ENCODE assay signal across 14 mouse cellular contexts in genomic region chr12:102740285-102740684, GRCm38 (mm10). TPM values are rescaled to one million over a fixed set of nuclear protein-coding genes. Genes with fewer than 3 reads are reported as not detected.
A peak's percentile ranks its signal among the peaks of the same experiment; 100 is the strongest.
DNase-seq lines count a peak whose midpoint lies in the region; ATAC-seq and TF ChIP-seq lines count a peak whose summit lies in the region.
"Had no signal": no experiment of that assay in that cellular context is flagged by ENCODE, and none has a peak within 500 bp of the region (broad histone marks: within the 10 kb centered on the region; RNA-seq: fewer than 3 reads in every experiment).

No protein-coding gene starts in this region.

- no peak overlapping the region for H3K4me3 ChIP-seq in liver, embryonic 14.5 days (ENCODE audit: insufficient read depth in 1 of 2, low read depth in 2 of 2, low read length in 2 of 2)
- H3K4me3 ChIP-seq: limb, embryonic 12.5 days had no signal

- TF ChIP-seq CTCF in liver, embryonic 14.5 days (IDR thresholded peaks at IDR 0.05; ENCODE audit: low read depth) = peak; percentile 47; the same call in 1 of the 2 replicates

- H3K9ac ChIP-seq in liver, embryonic 14.5 days (replicated peaks) = no peak overlapping the region
- H3K9ac ChIP-seq: limb, embryonic 12.5 days had no signal

- WGBS in liver, embryonic 14.5 days (ENCODE audit: insufficient replicate concordance) = 60% methylated on average over 3 of the region's 3 CpGs

- no peaks in the 10 kb centered on the region for H3K36me3 ChIP-seq in liver, embryonic 14.5 days (replicated peaks; ENCODE audit: control insufficient read depth, insufficient read depth, low read depth)

- no peak for ATAC-seq in liver, embryonic 14.5 days (ENCODE audit: insufficient read depth)
- ATAC-seq in megakaryocyte progenitor cell, adult 5-6 weeks (replicated peaks; ENCODE audit: poor library complexity) = peak; percentile 30
- ATAC-seq in megakaryocyte-erythroid progenitor cell, adult 5-6 weeks (replicated peaks; ENCODE audit: low FRiP score, low TSS enrichment, poor library complexity, severe bottlenecking) = no peak
- ATAC-seq in granulocyte monocyte progenitor cell, adult 5-6 weeks (replicated peaks; ENCODE audit: poor library complexity, severe bottlenecking) = no peak

- H3K27ac ChIP-seq in liver, embryonic 14.5 days = no peak overlapping the region
- H3K27ac ChIP-seq: limb, embryonic 12.5 days had no signal

- no peaks in the 10 kb centered on the region for H3K27me3 ChIP-seq in liver, embryonic 14.5 days (ENCODE audit: control insufficient read depth, insufficient read depth, low read length)
- H3K27me3 ChIP-seq: limb, embryonic 12.5 days had no signal

- no peak for TF ChIP-seq EP300 in liver, embryonic 14.5 days (IDR thresholded peaks at IDR 0.05; ENCODE audit: low read depth)

- no peaks in the 10 kb centered on the region for H3K9me3 ChIP-seq in liver, embryonic 14.5 days (ENCODE audit: control insufficient read depth, low read length)
- H3K9me3 ChIP-seq: limb, embryonic 12.5 days had no signal

- peak; percentile 37 for DNase-seq in embryo, embryonic 11 days
- no peak for DNase-seq in embryo, embryonic 10 days (ENCODE audit: low spot score)
- DNase-seq in liver, embryonic 14.5 days (ENCODE audit: low read depth in 3 of 3, low spot score in 3 of 3) = no peak
- DNase-seq in liver = no peak
- DNase-seq in CD4-positive helper T cell, adult 2 months (ENCODE audit: low read depth, low spot score) = peak; percentile 66
- DNase-seq: adrenal gland, postnatal 25 days; kidney, adult 8-10 months had no signal

- peaks cover 13 to 18% of the 10 kb centered on the region in 2 experiments for H3K4me1 ChIP-seq in liver, embryonic 14.5 days (replicated peaks; ENCODE audit: control insufficient read depth in 2 of 2, insufficient read depth in 2 of 2, low read length in 1 of 2)

- no peak overlapping the region for H3K4me2 ChIP-seq in liver, embryonic 14.5 days (ENCODE audit: low read depth)
- H3K4me2 ChIP-seq: limb, embryonic 12.5 days; midbrain, embryonic 11.5 days had no signal

RNA-seq across cellular contexts. Expression of gene Moap1, which starts 3.2 kb away (rescaled TPM):
- polyA plus RNA-seq in liver, embryonic 14.5 days (2012; rRNA removed) = 1.1 and 1.8 TPM in 2 replicates
- 5.6 and 6.7 TPM in 2 replicates for polyA plus RNA-seq in liver, embryonic 14.5 days (2014; fragmentation: Nextera tagmentation; extraction: Ambion mirVana)
- total RNA-seq in megakaryocyte progenitor cell, adult 5-6 weeks (2015) = 8.0 and 13.3 TPM in 2 replicates
- 2.7 and 10.3 TPM in 2 replicates for total RNA-seq in megakaryocyte progenitor cell, adult 5-6 weeks (2017)
- 3.8 and 8.2 TPM in 2 replicates for total RNA-seq in megakaryocyte-erythroid progenitor cell, adult 5-6 weeks (2014; fragmentation: Nextera tagmentation)
- total RNA-seq in megakaryocyte-erythroid progenitor cell, adult 5-6 weeks (2017) = 11.5 and 15.8 TPM in 2 replicates
- total RNA-seq in granulocyte monocyte progenitor cell, adult 5-6 weeks (2014; fragmentation: Nextera tagmentation) = 11.0 and 11.1 TPM in 2 replicates
- total RNA-seq in granulocyte monocyte progenitor cell, adult 5-6 weeks (2017) = 9.3 and 15.6 TPM in 2 replicates

RNA-seq across cellular contexts. Expression of gene Tmem251, which starts 3.3 kb away (rescaled TPM):
- 2.0 TPM in 2 replicates for polyA plus RNA-seq in liver, embryonic 14.5 days (2012; rRNA removed)
- polyA plus RNA-seq in liver, embryonic 14.5 days (2014; fragmentation: Nextera tagmentation; extraction: Ambion mirVana) = 6.6 and 6.7 TPM in 2 replicates
- total RNA-seq in megakaryocyte progenitor cell, adult 5-6 weeks (2015) = 8.0 and 10.6 TPM in 2 replicates
- total RNA-seq in megakaryocyte progenitor cell, adult 5-6 weeks (2017) = 8.3 and 8.8 TPM in 2 replicates
- 9.2 and 13.8 TPM in 2 replicates for total RNA-seq in megakaryocyte-erythroid progenitor cell, adult 5-6 weeks (2014; fragmentation: Nextera tagmentation)
- 8.1 and 10.8 TPM in 2 replicates for total RNA-seq in megakaryocyte-erythroid progenitor cell, adult 5-6 weeks (2017)
- 6.5 and 8.7 TPM in 2 replicates for total RNA-seq in granulocyte monocyte progenitor cell, adult 5-6 weeks (2014; fragmentation: Nextera tagmentation)
- total RNA-seq in granulocyte monocyte progenitor cell, adult 5-6 weeks (2017) = 8.0 and 9.3 TPM in 2 replicates

RNA-seq across cellular contexts. Expression of gene Gm28051, which starts 17.3 kb away (rescaled TPM):
- not detected in 2 replicates for polyA plus RNA-seq in liver, embryonic 14.5 days (2012; rRNA removed)
- not detected in 2 replicates for polyA plus RNA-seq in liver, embryonic 14.5 days (2014; fragmentation: Nextera tagmentation; extraction: Ambion mirVana)
- total RNA-seq in megakaryocyte progenitor cell, adult 5-6 weeks (2015) = not detected in 2 replicates
- total RNA-seq in megakaryocyte progenitor cell, adult 5-6 weeks (2017) = not detected in 2 replicates
- not detected in 2 replicates for total RNA-seq in megakaryocyte-erythroid progenitor cell, adult 5-6 weeks (2014; fragmentation: Nextera tagmentation)
- not detected in 2 replicates for total RNA-seq in megakaryocyte-erythroid progenitor cell, adult 5-6 weeks (2017)
- total RNA-seq in granulocyte monocyte progenitor cell, adult 5-6 weeks (2014; fragmentation: Nextera tagmentation) = not detected in 2 replicates
- total RNA-seq in granulocyte monocyte progenitor cell, adult 5-6 weeks (2017) = not detected in 2 replicates
- total RNA-seq: adrenal gland, postnatal 25 days; ES-E14 had no signal
- polyA plus RNA-seq: heart, embryonic 14.5 days; limb, embryonic 12.5 days; midbrain, embryonic 11.5 days had no signal

RNA-seq across cellular contexts. Expression of gene Gon7, which starts 17.3 kb away (rescaled TPM):
- 4.0 and 6.9 TPM in 2 replicates for polyA plus RNA-seq in liver, embryonic 14.5 days (2012; rRNA removed)
- polyA plus RNA-seq in liver, embryonic 14.5 days (2014; fragmentation: Nextera tagmentation; extraction: Ambion mirVana) = 9.3 and 10.8 TPM in 2 replicates
- total RNA-seq in megakaryocyte progenitor cell, adult 5-6 weeks (2015) = 19.6 and 19.7 TPM in 2 replicates
- total RNA-seq in megakaryocyte progenitor cell, adult 5-6 weeks (2017) = 17.5 and 18.0 TPM in 2 replicates
- total RNA-seq in megakaryocyte-erythroid progenitor cell, adult 5-6 weeks (2014; fragmentation: Nextera tagmentation) = 12.2 and 21.1 TPM in 2 replicates
- 25.5 and 28.1 TPM in 2 replicates for total RNA-seq in megakaryocyte-erythroid progenitor cell, adult 5-6 weeks (2017)
- total RNA-seq in granulocyte monocyte progenitor cell, adult 5-6 weeks (2014; fragmentation: Nextera tagmentation) = 16.5 and 19.2 TPM in 2 replicates
- 12.9 and 22.2 TPM in 2 replicates for total RNA-seq in granulocyte monocyte progenitor cell, adult 5-6 weeks (2017)

RNA-seq across cellular contexts. Expression of gene Ubr7, which starts 17.5 kb away (rescaled TPM):
- 11.4 and 16.1 TPM in 2 replicates for polyA plus RNA-seq in liver, embryonic 14.5 days (2012; rRNA removed)
- 25.3 and 25.7 TPM in 2 replicates for polyA plus RNA-seq in liver, embryonic 14.5 days (2014; fragmentation: Nextera tagmentation; extraction: Ambion mirVana)
- 29.3 and 32.4 TPM in 2 replicates for total RNA-seq in megakaryocyte progenitor cell, adult 5-6 weeks (2015)
- total RNA-seq in megakaryocyte progenitor cell, adult 5-6 weeks (2017) = 47.7 and 55.2 TPM in 2 replicates
- total RNA-seq in megakaryocyte-erythroid progenitor cell, adult 5-6 weeks (2014; fragmentation: Nextera tagmentation) = 40.2 and 46.4 TPM in 2 replicates
- total RNA-seq in megakaryocyte-erythroid progenitor cell, adult 5-6 weeks (2017) = 65.0 and 72.8 TPM in 2 replicates
- total RNA-seq in granulocyte monocyte progenitor cell, adult 5-6 weeks (2014; fragmentation: Nextera tagmentation) = 35.6 and 43.9 TPM in 2 replicates
- 48.8 and 58.8 TPM in 2 replicates for total RNA-seq in granulocyte monocyte progenitor cell, adult 5-6 weeks (2017)

Comparison
In these comparisons a context has a peak if more than half of its experiments do, and no peak if none do; other contexts are left out.
1. DNase-seq: peak in embryo, embryonic 11 days (single experiment) and CD4-positive helper T cell, adult 2 months (single experiment); none in embryo, embryonic 10 days (single experiment), liver, embryonic 14.5 days (0 of 3) and liver (single experiment).